Mouse (Mus musculus) liver, embryonic 11.5 days (tissue): ENCODE data around the gene Vwa8. TPM values are rescaled to one million over a fixed set of nuclear protein-coding genes. Genes with fewer than 3 reads are reported as not detected.

Source experiments
- ATAC-seq: fragments of 200-750 bp; cut with Nextera tagmentation; replicated peaks from 2 replicates; pipeline ENCODE4 v1.8.0; 2017; ENCODE audit warnings: moderate number of reproducible peaks, mild to moderate bottlenecking, moderate TSS enrichment, moderate library complexity; ENCODE audit not compliant: low FRiP score
- DNase-seq: peaks from one replicate; pipeline ENCODE4 v3.0.0-alpha.2; 2017; ENCODE audit warnings: low spot score
- H3K27ac ChIP-seq: fragments of 300-500 bp; sonication (generic); 2 replicates; pipeline ENCODE4 v1.5.1; 2014; ENCODE audit warnings: mild to moderate bottlenecking, low read depth, low read length, control low read depth
- H3K27me3 ChIP-seq: fragments of 300-500 bp; sonication (generic); replicated peaks from 2 replicates; pipeline ENCODE4 v1.6.1; 2014; ENCODE audit warnings: low read length, mixed read lengths; ENCODE audit not compliant: control insufficient read depth, insufficient read depth
- H3K36me3 ChIP-seq: fragments of 300-500 bp; sonication (generic); 2 replicates; pipeline ENCODE4 v1.6.1; 2014; ENCODE audit warnings: mild to moderate bottlenecking, low read length, moderate library complexity, mixed read lengths; ENCODE audit not compliant: control insufficient read depth, insufficient read depth
- H3K4me1 ChIP-seq: fragments of 300-500 bp; sonication (generic); replicated peaks from 2 replicates; pipeline ENCODE4 v1.6.1; 2014; ENCODE audit warnings: low read length, mixed read lengths; ENCODE audit not compliant: control insufficient read depth, insufficient read depth
- H3K4me2 ChIP-seq: fragments of 300-500 bp; sonication (generic); 2 replicates; pipeline ENCODE4 v1.6.1; 2014; ENCODE audit warnings: mild to moderate bottlenecking, control low read depth, moderate library complexity
- H3K4me3 ChIP-seq: fragments of 300-500 bp; sonication (generic); 2 replicates; pipeline ENCODE4 v1.5.1; 2014; ENCODE audit warnings: low read depth, low read length, control low read depth
- H3K9ac ChIP-seq: fragments of 300-500 bp; sonication (generic); 2 replicates; pipeline ENCODE4 v1.6.1; 2014; ENCODE audit warnings: low read depth, low read length, control low read depth
- H3K9me3 ChIP-seq: fragments of 300-500 bp; sonication (generic); 2 replicates; pipeline ENCODE4 v1.6.1; 2016; ENCODE audit warnings: low read length, inconsistent platforms, mixed read lengths; ENCODE audit not compliant: control insufficient read depth
- WGBS: fragments of 180-500 bp; shearing (Covaris S2); extraction: QIAGEN DNeasy Blood & Tissue Kit; methylation state at CpG from one replicate; pipeline ENCODE4 v1.1.7; 2014; 5-methylcytosine and 5-hydroxymethylcytosine counted together
- polyA plus RNA-seq: library from polyadenylated mRNA; unstranded; fragments of >200 nt; fragmentation: Nextera tagmentation; extraction: Ambion mirVana; gene quantifications from 2 replicates; pipeline ENCODE4 v1.2.1, GENCODE M21; 2014

Vwa8 gene
- polyA plus RNA-seq, 1 experiment from 2014 or later = 12.6 TPM

GRCm38 (mm10) chr14:79140826-79141219 lies 292.0 kb downstream of the Vwa8 start:
- no peak overlapping the region for H3K4me3 ChIP-seq
- H3K4me2 ChIP-seq = no peak overlapping the region
- no peak for ATAC-seq
- H3K4me1 ChIP-seq = no peaks in the 10 kb centered on the region; the same call in 1 of the 2 replicates
- no peaks in the 10 kb centered on the region for H3K27me3 ChIP-seq
- 84% methylated on average over 2 of the region's 2 CpGs for WGBS
- H3K9ac ChIP-seq = no peak overlapping the region
- H3K9me3 ChIP-seq = no peaks in the 10 kb centered on the region
- no peak for DNase-seq
- H3K36me3 ChIP-seq = no peaks in the 10 kb centered on the region
- no peak overlapping the region for H3K27ac ChIP-seq

- WGBS = 85% methylated on average over 4 of the region's 4 CpGs
- ATAC-seq = no peak
- no peak overlapping the region for H3K9ac ChIP-seq
Observed at GRCm38 (mm10) chr14:79142342-79142741, 293.5 kb downstream of the Vwa8 start.

GRCm38 (mm10) chr14:79143696-79144095 lies 294.8 kb downstream of the Vwa8 start:
- H3K9ac ChIP-seq = no peak overlapping the region
- ATAC-seq (no peak), DNase-seq (no peak)
- H3K4me3 ChIP-seq = no peak overlapping the region
- H3K4me1 ChIP-seq = no peaks in the 10 kb centered on the region; the same call in 1 of the 2 replicates
- no peak overlapping the region for H3K4me2 ChIP-seq
- H3K36me3 ChIP-seq = no peaks in the 10 kb centered on the region
- 87% methylated on average over 9 of the region's 9 CpGs for WGBS
- no peaks in the 10 kb centered on the region for H3K9me3 ChIP-seq
- H3K27me3 ChIP-seq = no peaks in the 10 kb centered on the region
- H3K27ac ChIP-seq = no peak overlapping the region

More at GRCm38 (mm10) chr14:79142342-79142741, 293.5 kb downstream of the Vwa8 start:
- no peaks in the 10 kb centered on the region for H3K36me3 ChIP-seq
- DNase-seq = no peak
- no peak overlapping the region for H3K4me3 ChIP-seq
- H3K9me3 ChIP-seq = no peaks in the 10 kb centered on the region
- H3K27me3 ChIP-seq = no peaks in the 10 kb centered on the region
- H3K4me2 ChIP-seq = no peak overlapping the region
- H3K4me1 ChIP-seq = no peaks in the 10 kb centered on the region; the same call in 1 of the 2 replicates
- H3K27ac ChIP-seq = no peak overlapping the region

GRCm38 (mm10) chr14:79144278-79145224 lies 295.7 kb downstream of the Vwa8 start:
- WGBS = 88% methylated on average over 13 of the region's 13 CpGs

GRCm38 (mm10) chr14:79151711-79152110 lies 302.9 kb downstream of the Vwa8 start:
- DNase-seq (no peak), ATAC-seq (no peak)
- H3K27me3 ChIP-seq = no peaks in the 10 kb centered on the region
- no peaks in the 10 kb centered on the region for H3K36me3 ChIP-seq
- no peaks in the 10 kb centered on the region for H3K9me3 ChIP-seq
- H3K4me3 ChIP-seq = no peak overlapping the region
- no peaks in the 10 kb centered on the region for H3K4me1 ChIP-seq
- no peak overlapping the region for H3K4me2 ChIP-seq
- H3K9ac ChIP-seq = no peak overlapping the region
- 72% methylated on average over 7 of the region's 7 CpGs for WGBS
- H3K27ac ChIP-seq = no peak overlapping the region

More at GRCm38 (mm10) chr14:79144278-79145224, 295.7 kb downstream of the Vwa8 start:
- no peak for DNase-seq
- Histone ChIP-seq H3K4me3 (no peak overlapping the region), H3K4me1 (no peaks in the 10 kb centered on the region; the same call in 1 of the 2 replicates), H3K27ac (no peak overlapping the region), H3K36me3 (no peaks in the 10 kb centered on the region), H3K27me3 (no peaks in the 10 kb centered on the region), H3K9ac (no peak overlapping the region), H3K4me2 (no peak overlapping the region), H3K9me3 (no peaks in the 10 kb centered on the region)
- no peak for ATAC-seq

- no peaks in the 10 kb centered on the region for H3K36me3 ChIP-seq
- ATAC-seq = no peak
- no peaks in the 10 kb centered on the region for H3K4me1 ChIP-seq
- H3K4me3 ChIP-seq = no peak overlapping the region
- 70% methylated on average over 6 of the region's 6 CpGs for WGBS
- no peaks in the 10 kb centered on the region for H3K27me3 ChIP-seq
- no peaks in the 10 kb centered on the region for H3K9me3 ChIP-seq
- H3K4me2 ChIP-seq = no peak overlapping the region
- DNase-seq = no peak
- H3K9ac ChIP-seq = no peak overlapping the region
- H3K27ac ChIP-seq = no peak overlapping the region
Observed at GRCm38 (mm10) chr14:79153896-79154295, 305.0 kb downstream of the Vwa8 start.

GRCm38 (mm10) chr14:79154961-79155360 lies 306.1 kb downstream of the Vwa8 start:
- H3K27me3 ChIP-seq = no peaks in the 10 kb centered on the region
- H3K4me3 ChIP-seq = no peak overlapping the region
- H3K36me3 ChIP-seq = no peaks in the 10 kb centered on the region
- H3K9ac ChIP-seq = no peak overlapping the region
- no peak overlapping the region for H3K4me2 ChIP-seq
- no peak for ATAC-seq
- H3K27ac ChIP-seq = no peak overlapping the region
- DNase-seq = no peak
- H3K9me3 ChIP-seq = no peaks in the 10 kb centered on the region
- 75% methylated on average over 11 of the region's 11 CpGs for WGBS
- H3K4me1 ChIP-seq = no peaks in the 10 kb centered on the region

GRCm38 (mm10) chr14:79156526-79157411 lies 307.9 kb downstream of the Vwa8 start:
- no peak overlapping the region for H3K4me2 ChIP-seq
- H3K9ac ChIP-seq = no peak overlapping the region
- H3K27ac ChIP-seq = no peak overlapping the region
- no peaks in the 10 kb centered on the region for H3K36me3 ChIP-seq
- no peaks in the 10 kb centered on the region for H3K4me1 ChIP-seq
- 64% methylated on average over 10 of the region's 10 CpGs for WGBS
- DNase-seq = no peak
- H3K9me3 ChIP-seq = no peaks in the 10 kb centered on the region
- H3K27me3 ChIP-seq = no peaks in the 10 kb centered on the region
- ATAC-seq = no peak
- H3K4me3 ChIP-seq = no peak overlapping the region
